Mouse (Mus musculus) midbrain, embryonic 11.5 days (tissue): ENCODE results near the gene Pawr. TPM values are rescaled to one million over a fixed set of nuclear protein-coding genes. Genes with fewer than 3 reads are reported as not detected.
"Not testable (repeated sequence)": the region's sequence is repeated elsewhere in the genome, so short reads cannot be mapped to it uniquely, and the experiment has no call there.

ENCODE experiments used
- ATAC-seq: fragments of 200-750 bp; cut with Nextera tagmentation; 2 replicates; pipeline ENCODE4 v1.8.0; 2017; ENCODE audit warnings: moderate TSS enrichment, moderate library complexity; ENCODE audit not compliant: low FRiP score
- DNase-seq: peaks from one replicate; pipeline ENCODE4 v3.0.0; 2015; ENCODE audit warnings: low spot score; ENCODE audit errors: missing footprints
- H3K27ac ChIP-seq: fragments of 300-500 bp; sonication (generic); 2 replicates; pipeline ENCODE4 v1.5.1; 2014; ENCODE audit warnings: low read depth, low read length
- H3K27me3 ChIP-seq: fragments of 300-500 bp; sonication (generic); 2 replicates; pipeline ENCODE4 v1.6.1; 2014; ENCODE audit warnings: mild to moderate bottlenecking, low read length, moderate library complexity, mixed read lengths; ENCODE audit not compliant: control insufficient read depth, insufficient read depth
- H3K36me3 ChIP-seq: fragments of 300-500 bp; sonication (generic); 2 replicates; pipeline ENCODE4 v1.6.1; 2014; ENCODE audit warnings: mild to moderate bottlenecking, low read length, moderate library complexity, mixed read lengths; ENCODE audit not compliant: control insufficient read depth, insufficient read depth
- H3K4me1 ChIP-seq: fragments of 300-500 bp; sonication (generic); 2 replicates; pipeline ENCODE4 v1.6.1; 2014; ENCODE audit warnings: low read length; ENCODE audit not compliant: control insufficient read depth, insufficient read depth
- H3K4me2 ChIP-seq: fragments of 300-500 bp; sonication (generic); 2 replicates; pipeline ENCODE4 v1.6.1; 2014; ENCODE audit warnings: mild to moderate bottlenecking, moderate library complexity
- H3K4me3 ChIP-seq: fragments of 300-500 bp; sonication (generic); 2 replicates; pipeline ENCODE4 v1.5.1; 2014; ENCODE audit warnings: low read depth, low read length
- H3K9ac ChIP-seq: fragments of 300-500 bp; sonication (generic); 2 replicates; pipeline ENCODE4 v1.6.1; 2014; ENCODE audit warnings: low read length
- H3K9me3 ChIP-seq: fragments of 300-500 bp; sonication (generic); 2 replicates; pipeline ENCODE4 v1.6.1; 2016; ENCODE audit warnings: low read length; ENCODE audit not compliant: control insufficient read depth
- WGBS: fragments of 180-500 bp; shearing (Covaris S2); extraction: QIAGEN DNeasy Blood & Tissue Kit; methylation state at CpG from one replicate; pipeline ENCODE4 v1.1.7; 2014; 5-methylcytosine and 5-hydroxymethylcytosine counted together
- polyA plus RNA-seq: library from polyadenylated mRNA; unstranded; fragments of >200 nt; fragmentation: Nextera tagmentation; extraction: Ambion mirVana; gene quantifications from 2 replicates; pipeline ENCODE4 v1.2.1, GENCODE M21; 2014

The Pawr gene
- polyA plus RNA-seq, 1 experiment from 2014 or later: 14.4 TPM

GRCm38 (mm10) chr10:108339872-108340271, 8.0 kb downstream of the Pawr start:
- Histone ChIP-seq H3K4me3 (no peak overlapping the region), H3K4me2 (no peak overlapping the region), H3K36me3 (no peaks in the 10 kb centered on the region), H3K9ac (no peak overlapping the region), H3K27ac (no peak overlapping the region), H3K4me1 (peaks cover 8% of the 10 kb centered on the region), H3K9me3 (no peaks in the 10 kb centered on the region), H3K27me3 (no peaks in the 10 kb centered on the region)
- 90% methylated on average over 4 of the region's 4 CpGs for WGBS
- DNase-seq (no peak), ATAC-seq (no peak)

GRCm38 (mm10) chr10:108343734-108344133, 11.8 kb downstream of the Pawr start:
- DNase-seq (no peak), ATAC-seq (no peak)
- peaks cover 4% of the 10 kb centered on the region for H3K4me1 ChIP-seq
- H3K4me2 ChIP-seq: no peak overlapping the region
- H3K9ac ChIP-seq: no peak overlapping the region
- no peak overlapping the region for H3K27ac ChIP-seq
- H3K4me3 ChIP-seq: no peak overlapping the region
- H3K27me3 ChIP-seq: no peaks in the 10 kb centered on the region
- no peaks in the 10 kb centered on the region for H3K9me3 ChIP-seq
- H3K36me3 ChIP-seq: no peaks in the 10 kb centered on the region

- ATAC-seq: no peak
- no peak overlapping the region for H3K9ac ChIP-seq
- H3K36me3 ChIP-seq: no peaks in the 10 kb centered on the region
- no peaks in the 10 kb centered on the region for H3K27me3 ChIP-seq
- no peak overlapping the region for H3K4me2 ChIP-seq
- H3K4me1 ChIP-seq: no peaks in the 10 kb centered on the region
- no peak overlapping the region for H3K4me3 ChIP-seq
- no peak for DNase-seq
- H3K9me3 ChIP-seq: no peaks in the 10 kb centered on the region
- 94% methylated on average over 9 of the region's 9 CpGs for WGBS
- no peak overlapping the region for H3K27ac ChIP-seq
Measured at GRCm38 (mm10) chr10:108345123-108345522, 13.2 kb downstream of the Pawr start.

GRCm38 (mm10) chr10:108346301-108346700, 14.4 kb downstream of the Pawr start:
- H3K9ac ChIP-seq, H3K9me3 ChIP-seq, ATAC-seq, H3K27ac ChIP-seq, H3K27me3 ChIP-seq, DNase-seq, H3K4me2 ChIP-seq, H3K4me3 ChIP-seq, H3K36me3 ChIP-seq, H3K4me1 ChIP-seq: not testable (repeated sequence)
- WGBS: 96% methylated on average over 4 of the region's 4 CpGs

GRCm38 (mm10) chr10:108350125-108351070, 18.5 kb downstream of the Pawr start:
- ATAC-seq (no peak), DNase-seq (no peak)
- no peak overlapping the region for H3K27ac ChIP-seq
- no peaks in the 10 kb centered on the region for H3K36me3 ChIP-seq
- H3K27me3 ChIP-seq: no peaks in the 10 kb centered on the region
- H3K4me1 ChIP-seq: peaks cover 3% of the 10 kb centered on the region; the same call in 1 of the 2 replicates
- H3K4me2 ChIP-seq: no peak overlapping the region
- no peak overlapping the region for H3K9ac ChIP-seq
- WGBS: 93% methylated on average over 9 of the region's 9 CpGs
- no peaks in the 10 kb centered on the region for H3K9me3 ChIP-seq
- no peak overlapping the region for H3K4me3 ChIP-seq

GRCm38 (mm10) chr10:108352944-108353343, 21.0 kb downstream of the Pawr start:
- WGBS: 88% methylated on average over 10 of the region's 10 CpGs
- no peak for ATAC-seq

GRCm38 (mm10) chr10:108354726-108355391, 22.9 kb downstream of the Pawr start:
- no peaks in the 10 kb centered on the region for H3K36me3 ChIP-seq
- 27% methylated on average over 10 of the region's 10 CpGs for WGBS
- H3K4me3 ChIP-seq: no peak overlapping the region
- peaks cover 3% of the 10 kb centered on the region; the same call in 1 of the 2 replicates for H3K4me1 ChIP-seq
- ATAC-seq: 0 out of 2 replicates have a peak, but pooled peaks have one; percentile 19
- H3K9me3 ChIP-seq: no peaks in the 10 kb centered on the region
- no peak overlapping the region for H3K4me2 ChIP-seq
- no peak for DNase-seq
- no peak overlapping the region for H3K27ac ChIP-seq
- peak overlapping the region; percentile 30; the same call in 1 of the 2 replicates for H3K9ac ChIP-seq
- H3K27me3 ChIP-seq: no peaks in the 10 kb centered on the region

More at GRCm38 (mm10) chr10:108352944-108353343, 21.0 kb downstream of the Pawr start:
- Histone ChIP-seq H3K9me3 (no peaks in the 10 kb centered on the region), H3K4me1 (peaks cover 3% of the 10 kb centered on the region; the same call in 1 of the 2 replicates), H3K36me3 (no peaks in the 10 kb centered on the region), H3K4me3 (no peak overlapping the region), H3K9ac (no peak overlapping the region), H3K27ac (no peak overlapping the region), H3K27me3 (no peaks in the 10 kb centered on the region), H3K4me2 (no peak overlapping the region)
- DNase-seq: no peak

GRCm38 (mm10) chr10:108355392-108355775, 23.5 kb downstream of the Pawr start:
- H3K9me3 ChIP-seq: no peaks in the 10 kb centered on the region
- H3K4me3 ChIP-seq: no peak overlapping the region
- H3K4me2 ChIP-seq: no peak overlapping the region
- 90% methylated on average over 3 of the region's 3 CpGs for WGBS
- no peaks in the 10 kb centered on the region for H3K27me3 ChIP-seq
- ATAC-seq: no peak
- DNase-seq: no peak
- no peaks in the 10 kb centered on the region for H3K36me3 ChIP-seq
- peaks cover 3% of the 10 kb centered on the region; the same call in 1 of the 2 replicates for H3K4me1 ChIP-seq
- no peak overlapping the region for H3K27ac ChIP-seq
- no peak overlapping the region for H3K9ac ChIP-seq
